10 mouse cellular contexts compared by ENCODE assay signal in genomic region chr6:52171938-52172337, GRCm38 (mm10). TPM values are rescaled to one million over a fixed set of nuclear protein-coding genes. Genes with fewer than 3 reads are reported as not detected.
DNase-seq lines count a peak whose midpoint lies in the region; ATAC-seq and TF ChIP-seq lines count a peak whose summit lies in the region.
"Had no signal": no experiment of that assay in that cellular context is flagged by ENCODE, and none has a peak within 500 bp of the region (broad histone marks: within the 10 kb centered on the region; RNA-seq: fewer than 3 reads in every experiment).

No protein-coding gene starts in this region.

- no peak for ATAC-seq in forebrain, embryonic 12.5 days (ENCODE audit: low FRiP score)
- no peak for ATAC-seq in forebrain, embryonic 16.5 days
- ATAC-seq in intestine, embryonic 15.5 days = no peak
- ATAC-seq in limb, embryonic 15.5 days (ENCODE audit: insufficient number of reproducible peaks, low FRiP score, low TSS enrichment, low read depth) = no peak; the same call in 1 of the 2 replicates

- no peak overlapping the region for H3K9ac ChIP-seq in forebrain, embryonic 12.5 days
- H3K9ac ChIP-seq in forebrain, embryonic 16.5 days (replicated peaks; ENCODE audit: low read depth, low read length) = no peak overlapping the region
- peak overlapping the region; percentile 41 for H3K9ac ChIP-seq in intestine, embryonic 15.5 days
- no peak overlapping the region for H3K9ac ChIP-seq in limb, embryonic 15.5 days

- intact Hi-C loops in gastrocnemius, postnatal 14 days (cut with DNase I; ENCODE audit: low total_unique reads) = loop anchor here (1.0 kb wide), 1 partner anchor 48 kb away; no protein-coding TSS in a partner anchor

- no peak for DNase-seq in gastrocnemius, postnatal 14 days
- no peak for DNase-seq in T-cell, adult 2 months (ENCODE audit: low spot score)
- DNase-seq in embryo, embryonic 10 days (ENCODE audit: low spot score) = no peak

- H3K27me3 ChIP-seq in forebrain, embryonic 12.5 days = peaks cover 94% of the 10 kb centered on the region
- H3K27me3 ChIP-seq in forebrain, embryonic 16.5 days (replicated peaks; ENCODE audit: control insufficient read depth, insufficient read depth, low read length) = peaks cover 85% of the 10 kb centered on the region
- H3K27me3 ChIP-seq in E14TG2a.4 (ENCODE audit: insufficient read depth, low read length) = peaks cover 93% of the 10 kb centered on the region
- peaks cover 16% of the 10 kb centered on the region for H3K27me3 ChIP-seq in intestine, embryonic 15.5 days (replicated peaks)
- H3K27me3 ChIP-seq in limb, embryonic 15.5 days = peaks cover 75% of the 10 kb centered on the region

- no peaks in the 10 kb centered on the region for H3K9me3 ChIP-seq in forebrain, embryonic 12.5 days
- no peaks in the 10 kb centered on the region for H3K9me3 ChIP-seq in forebrain, embryonic 16.5 days (ENCODE audit: control insufficient read depth, low read length)
- no peaks in the 10 kb centered on the region; the same call in 1 of the 2 replicates for H3K9me3 ChIP-seq in E14TG2a.4 (ENCODE audit: low read length)
- no peaks in the 10 kb centered on the region for H3K9me3 ChIP-seq in intestine, embryonic 15.5 days
- H3K9me3 ChIP-seq in limb, embryonic 15.5 days = no peaks in the 10 kb centered on the region

- peaks cover 13% of the 10 kb centered on the region for H3K4me1 ChIP-seq in forebrain, embryonic 12.5 days
- 0 out of 2 replicates have a peak, but pooled peaks cover 3% of the 10 kb centered on the region for H3K4me1 ChIP-seq in forebrain, embryonic 16.5 days (replicated peaks; ENCODE audit: control insufficient read depth, insufficient read depth, low read length)
- peaks cover 59% of the 10 kb centered on the region for H3K4me1 ChIP-seq in E14TG2a.4 (replicated peaks; ENCODE audit: low read depth, low read length)
- H3K4me1 ChIP-seq in intestine, embryonic 15.5 days (replicated peaks) = peaks cover 25% of the 10 kb centered on the region
- peaks cover 46% of the 10 kb centered on the region for H3K4me1 ChIP-seq in limb, embryonic 15.5 days

- no peak for TF ChIP-seq CTCF in E14TG2a.4 (conservative IDR thresholded peaks at IDR 0.05; ENCODE audit: low read length)

- peak overlapping the region; percentile 39; the same call in 1 of the 2 replicates for H3K4me2 ChIP-seq in forebrain, embryonic 12.5 days
- no peak overlapping the region for H3K4me2 ChIP-seq in forebrain, embryonic 16.5 days (ENCODE audit: low read length)
- peak overlapping the region; percentile 75 for H3K4me2 ChIP-seq in intestine, embryonic 15.5 days (replicated peaks)
- H3K4me2 ChIP-seq in limb, embryonic 15.5 days = peak overlapping the region; percentile 64

- WGBS in forebrain, embryonic 12.5 days = 6% methylated on average over 7 of the region's 7 CpGs
- 2% methylated on average over 6 of the region's 7 CpGs for WGBS in forebrain, embryonic 16.5 days
- WGBS in intestine, embryonic 15.5 days = 20% methylated on average over 7 of the region's 7 CpGs
- 35% methylated on average over 7 of the region's 7 CpGs for WGBS in limb, embryonic 15.5 days

- 0 out of 2 replicates have a peak overlapping the region, but pooled peaks have one; percentile 24 for H3K4me3 ChIP-seq in forebrain, embryonic 12.5 days (replicated peaks)
- no peak overlapping the region for H3K4me3 ChIP-seq in forebrain, embryonic 16.5 days (replicated peaks; ENCODE audit: low read length)
- peak overlapping the region; percentile 73 for H3K4me3 ChIP-seq in E14TG2a.4 (replicated peaks; ENCODE audit: low read length)
- H3K4me3 ChIP-seq in intestine, embryonic 15.5 days (replicated peaks) = peak overlapping the region; percentile 38
- H3K4me3 ChIP-seq in limb, embryonic 15.5 days = peak overlapping the region; percentile 38; the same call in 1 of the 2 replicates

- no peaks in the 10 kb centered on the region for H3K36me3 ChIP-seq in forebrain, embryonic 12.5 days (replicated peaks)
- no peaks in the 10 kb centered on the region for H3K36me3 ChIP-seq in forebrain, embryonic 16.5 days (ENCODE audit: control insufficient read depth, insufficient read depth)
- H3K36me3 ChIP-seq in E14TG2a.4 (ENCODE audit: insufficient read depth, low read length) = no peaks in the 10 kb centered on the region
- H3K36me3 ChIP-seq in intestine, embryonic 15.5 days = no peaks in the 10 kb centered on the region
- peaks cover 5% of the 10 kb centered on the region; the same call in 1 of the 2 replicates for H3K36me3 ChIP-seq in limb, embryonic 15.5 days

- no peak overlapping the region for H3K27ac ChIP-seq in forebrain, embryonic 12.5 days
- H3K27ac ChIP-seq in forebrain, embryonic 16.5 days (ENCODE audit: low read length) = no peak overlapping the region
- H3K27ac ChIP-seq in intestine, embryonic 15.5 days = peak overlapping the region; percentile 83
- H3K27ac ChIP-seq in limb, embryonic 15.5 days = peak overlapping the region; percentile 47; the same call in 1 of the 2 replicates

RNA-seq across cellular contexts. Expression of gene 5730596B20Rik, which starts 5.4 kb away (rescaled TPM):
- polyA plus RNA-seq in forebrain, embryonic 12.5 days (2016; fragmentation: Nextera tagmentation; extraction: Ambion mirVana) = not detected in 2 replicates
- not detected in 2 replicates for polyA plus RNA-seq in forebrain, embryonic 16.5 days (2015; fragmentation: Nextera tagmentation; extraction: Ambion mirVana)
- polyA plus RNA-seq in intestine, embryonic 15.5 days (2015; fragmentation: Nextera tagmentation; extraction: Ambion mirVana) = 1.9 and 2.0 TPM in 2 replicates
- polyA plus RNA-seq in limb, embryonic 15.5 days (2015; fragmentation: Nextera tagmentation; extraction: Ambion mirVana) = 0.10 and 0.26 TPM in 2 replicates
- under 1 TPM; 0.08 to 0.11 TPM for total RNA-seq in gastrocnemius, postnatal 14 days (2021)
- total RNA-seq: left cerebral cortex, adult 18-20 months had no signal
- polyA plus RNA-seq: frontal cortex, adult 2 months had no signal

RNA-seq across cellular contexts. Expression of gene Hoxa2, which starts 7.3 kb away (rescaled TPM):
- not detected in 2 replicates for polyA plus RNA-seq in forebrain, embryonic 12.5 days (2016; fragmentation: Nextera tagmentation; extraction: Ambion mirVana)
- not detected in 2 replicates for polyA plus RNA-seq in forebrain, embryonic 16.5 days (2015; fragmentation: Nextera tagmentation; extraction: Ambion mirVana)
- 7.4 and 8.6 TPM in 2 replicates for polyA plus RNA-seq in intestine, embryonic 15.5 days (2015; fragmentation: Nextera tagmentation; extraction: Ambion mirVana)
- polyA plus RNA-seq in limb, embryonic 15.5 days (2015; fragmentation: Nextera tagmentation; extraction: Ambion mirVana) = 0.59 and 0.76 TPM in 2 replicates
- under 1 TPM; 0.78 to 0.86 TPM for total RNA-seq in gastrocnemius, postnatal 14 days (2021)
- total RNA-seq: left cerebral cortex, adult 18-20 months had no signal
- polyA plus RNA-seq: frontal cortex, adult 2 months had no signal

RNA-seq across cellular contexts. Expression of gene Hoxa1, which starts 13.8 kb away (rescaled TPM):
- polyA plus RNA-seq in forebrain, embryonic 12.5 days (2016; fragmentation: Nextera tagmentation; extraction: Ambion mirVana) = 0.19 and 0.31 TPM in 2 replicates
- not detected in 2 replicates for polyA plus RNA-seq in forebrain, embryonic 16.5 days (2015; fragmentation: Nextera tagmentation; extraction: Ambion mirVana)
- polyA plus RNA-seq in intestine, embryonic 15.5 days (2015; fragmentation: Nextera tagmentation; extraction: Ambion mirVana) = 0.86 and 1.2 TPM in 2 replicates
- polyA plus RNA-seq in limb, embryonic 15.5 days (2015; fragmentation: Nextera tagmentation; extraction: Ambion mirVana) = 0.52 and 0.68 TPM in 2 replicates
- total RNA-seq in gastrocnemius, postnatal 14 days (2021) = under 1 TPM; 0.16 to 0.20 TPM
- total RNA-seq: left cerebral cortex, adult 18-20 months had no signal

RNA-seq across cellular contexts. Expression of gene Hoxa4, which starts 19.6 kb away (rescaled TPM):
- polyA plus RNA-seq in forebrain, embryonic 12.5 days (2016; fragmentation: Nextera tagmentation; extraction: Ambion mirVana) = not detected in 2 replicates
- not detected in 2 replicates for polyA plus RNA-seq in forebrain, embryonic 16.5 days (2015; fragmentation: Nextera tagmentation; extraction: Ambion mirVana)
- polyA plus RNA-seq in intestine, embryonic 15.5 days (2015; fragmentation: Nextera tagmentation; extraction: Ambion mirVana) = 3.7 and 4.5 TPM in 2 replicates
- 0.52 and 0.63 TPM in 2 replicates for polyA plus RNA-seq in limb, embryonic 15.5 days (2015; fragmentation: Nextera tagmentation; extraction: Ambion mirVana)
- total RNA-seq in gastrocnemius, postnatal 14 days (2021) = 1 to 10 TPM; 4.1 to 4.9 TPM
- total RNA-seq: left cerebral cortex, adult 18-20 months had no signal
- polyA plus RNA-seq: frontal cortex, adult 2 months had no signal

RNA-seq across cellular contexts. Expression of gene Hoxa5, which starts 32.4 kb away (rescaled TPM):
- not detected in 2 replicates for polyA plus RNA-seq in forebrain, embryonic 12.5 days (2016; fragmentation: Nextera tagmentation; extraction: Ambion mirVana)
- polyA plus RNA-seq in forebrain, embryonic 16.5 days (2015; fragmentation: Nextera tagmentation; extraction: Ambion mirVana) = not detected in 2 replicates
- 22.9 and 25.1 TPM in 2 replicates for polyA plus RNA-seq in intestine, embryonic 15.5 days (2015; fragmentation: Nextera tagmentation; extraction: Ambion mirVana)
- polyA plus RNA-seq in limb, embryonic 15.5 days (2015; fragmentation: Nextera tagmentation; extraction: Ambion mirVana) = 1.7 and 2.1 TPM in 2 replicates
- total RNA-seq in gastrocnemius, postnatal 14 days (2021) = 1 to 10 TPM; 1.9 to 2.5 TPM
- total RNA-seq: left cerebral cortex, adult 18-20 months had no signal
- polyA plus RNA-seq: frontal cortex, adult 2 months had no signal

Comparison
In these comparisons a context has a peak if more than half of its experiments do, and no peak if none do; other contexts are left out.
1. H3K27ac ChIP-seq: peak in intestine, embryonic 15.5 days (single experiment) and limb, embryonic 15.5 days (single experiment); none in forebrain, embryonic 12.5 days (single experiment) and forebrain, embryonic 16.5 days (single experiment).